Mouse (Mus musculus): ENCODE measurements at regions not wholly inside any gene's neighbourhood (a gene's known extent, or its start where the extent isn't known, plus 50 kb on each side); places are given as distances from the start of the nearest gene placed in this dataset.

- TF ChIP-seq CTCF (IDR thresholded peaks at IDR 0.05; ENCODE audit: low read depth) (no peak), EP300 (IDR thresholded peaks at IDR 0.05; ENCODE audit: low read depth) (no peak)
Observed at GRCm38 (mm10) chr12:58872465-58872864, 139.4 kb downstream of the Sec23a start.

All from heart, postnatal 0 days (tissue).